ENCODE assay signal across 8 mouse cellular contexts in genomic region chr1:133424547-133425140, GRCm38 (mm10). TPM values are rescaled to one million over a fixed set of nuclear protein-coding genes. Genes with fewer than 3 reads are reported as not detected.
DNase-seq lines count a peak whose midpoint lies in the region; ATAC-seq lines count a peak whose summit lies in the region.

No protein-coding gene starts in this region.

- H3K9me3 ChIP-seq in heart, embryonic 12.5 days (replicated peaks): 0 out of 2 replicates have a peak, but pooled peaks cover 4% of the 10 kb centered on the region
- H3K9me3 ChIP-seq in hindbrain, embryonic 12.5 days (replicated peaks): peaks cover 7% of the 10 kb centered on the region; the same call in 1 of the 2 replicates
- peaks cover 6% of the 10 kb centered on the region; the same call in 1 of the 2 replicates for H3K9me3 ChIP-seq in midbrain, embryonic 13.5 days

- H3K4me1 ChIP-seq in heart, embryonic 12.5 days (replicated peaks): peaks cover 14% of the 10 kb centered on the region
- H3K4me1 ChIP-seq in hindbrain, embryonic 12.5 days: peaks cover 26% of the 10 kb centered on the region
- peaks cover 31% of the 10 kb centered on the region for H3K4me1 ChIP-seq in midbrain, embryonic 13.5 days (replicated peaks)

- 0 out of 2 replicates have a peak, but pooled peaks cover 3% of the 10 kb centered on the region for H3K27me3 ChIP-seq in heart, embryonic 12.5 days (replicated peaks)
- H3K27me3 ChIP-seq in hindbrain, embryonic 12.5 days: no peaks in the 10 kb centered on the region
- no peaks in the 10 kb centered on the region for H3K27me3 ChIP-seq in midbrain, embryonic 13.5 days

- no peak for DNase-seq in heart, adult 8-10 months (ENCODE audit: low spot score)
- DNase-seq in ZHBTc4 (ENCODE audit: low read depth, low spot score): peak; percentile 52
- DNase-seq in spleen, postnatal 4 days (ENCODE audit: low spot score in 2 of 2): no peak
- DNase-seq in urinary bladder, postnatal 14 days (ENCODE audit: low spot score): no peak

- no peak overlapping the region for H3K9ac ChIP-seq in heart, embryonic 12.5 days
- peak overlapping the region; percentile 93; the same call in 1 of the 2 replicates for H3K9ac ChIP-seq in hindbrain, embryonic 12.5 days
- H3K9ac ChIP-seq in midbrain, embryonic 13.5 days (replicated peaks): no peak overlapping the region

- H3K36me3 ChIP-seq in heart, embryonic 12.5 days: no peaks in the 10 kb centered on the region
- H3K36me3 ChIP-seq in hindbrain, embryonic 12.5 days: no peaks in the 10 kb centered on the region
- H3K36me3 ChIP-seq in midbrain, embryonic 13.5 days: no peaks in the 10 kb centered on the region

- peak overlapping the region; percentile 99 for H3K4me2 ChIP-seq in heart, embryonic 12.5 days
- H3K4me2 ChIP-seq in hindbrain, embryonic 12.5 days (replicated peaks): peak overlapping the region; percentile 94
- peak overlapping the region; percentile 99 for H3K4me2 ChIP-seq in midbrain, embryonic 13.5 days (replicated peaks)

- WGBS in heart, embryonic 12.5 days: 53% methylated on average over 4 of the region's 4 CpGs
- WGBS in hindbrain, embryonic 12.5 days: 65% methylated on average over 4 of the region's 4 CpGs
- WGBS in midbrain, embryonic 13.5 days: 67% methylated on average over 4 of the region's 4 CpGs

- peak overlapping the region; percentile 90 for H3K4me3 ChIP-seq in heart, embryonic 12.5 days
- peak overlapping the region; percentile 90 for H3K4me3 ChIP-seq in hindbrain, embryonic 12.5 days
- peak overlapping the region; percentile 87 for H3K4me3 ChIP-seq in midbrain, embryonic 13.5 days (replicated peaks)

- H3K27ac ChIP-seq in heart, embryonic 12.5 days (ENCODE audit: poor library complexity, severe bottlenecking): no peak overlapping the region
- peak overlapping the region; percentile 92 for H3K27ac ChIP-seq in hindbrain, embryonic 12.5 days
- no peak overlapping the region for H3K27ac ChIP-seq in midbrain, embryonic 13.5 days

- ATAC-seq in heart, embryonic 12.5 days (ENCODE audit: insufficient number of reproducible peaks, low FRiP score): no peak
- ATAC-seq in hindbrain, embryonic 12.5 days (ENCODE audit: low FRiP score): peak; percentile 32
- ATAC-seq in midbrain, embryonic 13.5 days: no peak
- ATAC-seq in erythroblast, adult 5-6 weeks (replicated peaks; ENCODE audit: low FRiP score, poor library complexity, severe bottlenecking): no peak

RNA-seq across cellular contexts. Expression of gene Sox13, which starts 0.5 kb away (rescaled TPM):
- polyA plus RNA-seq in heart, embryonic 12.5 days (2016; fragmentation: Nextera tagmentation; extraction: Ambion mirVana): 6.6 and 6.8 TPM in 2 replicates
- total RNA-seq in heart, adult 8-10 months (2022): 10 to 100 TPM; 11.0 to 14.4 (median 13.9) TPM
- 17.5 and 19.2 TPM in 2 replicates for polyA plus RNA-seq in hindbrain, embryonic 12.5 days (2016; fragmentation: Nextera tagmentation; extraction: Ambion mirVana)
- 12.5 and 13.9 TPM in 2 replicates for polyA plus RNA-seq in midbrain, embryonic 13.5 days (2015; fragmentation: Nextera tagmentation; extraction: Ambion mirVana)
- total RNA-seq in erythroblast, adult 5-6 weeks (2015; ENCODE audit: low replicate concordance): 1.0 TPM in 1 of 2 replicates, not detected in the other
- total RNA-seq in erythroblast, adult 5-6 weeks (2017; ENCODE audit: low replicate concordance): 0.77 and 2.2 TPM in 2 replicates
